Mouse (Mus musculus) embryonic facial prominence, embryonic 11.5 days (tissue): ENCODE data around the gene Fam110a. TPM values are rescaled to one million over a fixed set of nuclear protein-coding genes. Genes with fewer than 3 reads are reported as not detected.

Source experiments
- ATAC-seq: fragments of 200-750 bp; cut with Nextera tagmentation; replicated peaks from 2 replicates; pipeline ENCODE4 v1.8.0; 2017; ENCODE audit warnings: low read depth; ENCODE audit not compliant: insufficient number of reproducible peaks, low FRiP score, low TSS enrichment
- DNase-seq: peaks from one replicate; pipeline ENCODE4 v3.0.0-alpha.2; 2015; ENCODE audit warnings: low spot score
- H3K27ac ChIP-seq: fragments of 300-500 bp; sonication (generic); replicated peaks from 2 replicates; pipeline ENCODE4 v1.5.1; 2014; ENCODE audit warnings: mild to moderate bottlenecking, low read depth, low read length, control low read depth
- H3K27me3 ChIP-seq: fragments of 300-500 bp; sonication (generic); 2 replicates; pipeline ENCODE4 v1.6.1; 2014; ENCODE audit warnings: mild to moderate bottlenecking, low read length, moderate library complexity, mixed read lengths; ENCODE audit not compliant: control insufficient read depth, insufficient read depth
- H3K36me3 ChIP-seq: fragments of 300-500 bp; sonication (generic); replicated peaks from 2 replicates; pipeline ENCODE4 v1.6.1; 2014; ENCODE audit warnings: low read depth, mild to moderate bottlenecking, low read length, moderate library complexity, mixed read lengths; ENCODE audit not compliant: control insufficient read depth, insufficient read depth
- H3K4me1 ChIP-seq: fragments of 300-500 bp; sonication (generic); 2 replicates; pipeline ENCODE4 v1.6.1; 2014; ENCODE audit warnings: low read length, mixed read lengths; ENCODE audit not compliant: control insufficient read depth, insufficient read depth
- H3K4me2 ChIP-seq: fragments of 300-500 bp; sonication (generic); 2 replicates; pipeline ENCODE4 v1.6.1; 2014; ENCODE audit warnings: low read depth, mild to moderate bottlenecking, control low read depth, low read length, moderate library complexity
- H3K4me3 ChIP-seq: fragments of 300-500 bp; sonication (generic); 2 replicates; pipeline ENCODE4 v1.5.1; 2014; ENCODE audit warnings: low read depth, low read length, control low read depth
- H3K9ac ChIP-seq: fragments of 300-500 bp; sonication (generic); replicated peaks from 2 replicates; pipeline ENCODE4 v1.6.1; 2014; ENCODE audit warnings: mild to moderate bottlenecking, control low read depth, low read length
- H3K9me3 ChIP-seq: fragments of 300-500 bp; sonication (generic); replicated peaks from 2 replicates; pipeline ENCODE4 v1.6.1; 2016; ENCODE audit warnings: mild to moderate bottlenecking, low read length, inconsistent platforms, mixed read lengths; ENCODE audit not compliant: control insufficient read depth
- WGBS: fragments of 180-500 bp; shearing (Covaris S2); extraction: QIAGEN DNeasy Blood & Tissue Kit; methylation state at CpG from one replicate; pipeline ENCODE4 v1.1.7; 2014; 5-methylcytosine and 5-hydroxymethylcytosine counted together
- polyA plus RNA-seq: library from polyadenylated mRNA; unstranded; fragments of >200 nt; fragmentation: Nextera tagmentation; extraction: Ambion mirVana; gene quantifications from 2 replicates; pipeline ENCODE4 v1.2.1, GENCODE M21; 2014

The Fam110a gene
- polyA plus RNA-seq, 1 experiment from 2014 or later = 31.7 TPM

DNA sequence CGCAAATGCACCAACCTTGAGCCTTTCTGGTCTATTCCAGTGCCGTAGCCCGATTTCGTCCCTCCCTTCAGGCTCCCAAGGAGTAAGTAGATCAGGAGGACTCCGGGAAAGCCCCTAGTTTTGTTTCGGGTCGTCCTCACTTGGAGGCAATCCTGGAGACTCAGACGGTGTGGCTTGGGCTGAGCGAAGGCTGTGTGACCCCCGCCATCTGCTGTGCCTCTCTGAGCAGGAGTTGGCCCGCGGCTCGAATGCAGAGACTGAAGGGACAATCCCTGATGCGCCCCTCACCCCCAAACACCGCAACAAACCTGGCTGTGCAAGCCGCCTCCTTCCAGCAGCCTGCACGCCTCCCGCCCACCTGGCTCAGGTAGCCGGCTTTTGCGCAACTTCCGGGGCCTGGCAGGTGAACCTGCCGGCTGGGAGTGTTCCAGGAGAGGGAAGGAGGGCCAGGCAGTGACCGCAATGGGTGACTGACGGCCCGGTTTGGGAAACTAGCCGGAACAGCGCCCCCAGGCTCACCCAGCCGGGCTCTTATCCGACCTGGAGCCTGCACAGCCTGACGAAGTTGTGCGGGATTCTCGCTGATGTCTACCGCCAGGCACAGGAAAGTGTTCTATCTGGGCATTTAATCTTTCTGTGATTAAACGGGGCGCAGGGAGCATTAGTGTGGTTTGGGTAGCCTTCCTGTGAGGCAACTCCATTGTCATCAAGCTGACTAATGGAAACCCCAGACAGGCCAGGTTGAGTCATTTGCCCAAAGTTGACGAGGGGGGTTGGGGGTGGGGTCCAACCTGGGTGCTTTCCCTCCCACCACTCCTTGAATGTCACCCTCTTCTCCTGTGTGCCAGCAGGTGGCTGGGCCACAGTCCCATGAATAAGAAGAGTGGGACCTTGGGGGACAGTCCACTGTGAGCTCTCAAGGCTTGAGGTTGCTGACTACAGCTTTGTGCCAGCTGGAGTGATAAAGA, 6.1 kb downstream of the Fam110a start:
- Histone ChIP-seq H3K36me3 (peaks cover 3% of the 10 kb centered on the region; the same call in 1 of the 2 replicates), H3K4me1 (peaks cover 10% of the 10 kb centered on the region; the same call in 1 of the 2 replicates), H3K27me3 (peaks cover 12% of the 10 kb centered on the region), H3K27ac (0 out of 2 replicates have a peak overlapping the region, but pooled peaks have one; percentile 1), H3K4me3 (peak overlapping the region; percentile 23; the same call in 1 of the 2 replicates), H3K4me2 (peak overlapping the region; percentile 32), H3K9me3 (no peaks in the 10 kb centered on the region), H3K9ac (peak overlapping the region; percentile 29; the same call in 1 of the 2 replicates)
- ATAC-seq = no peak
- 6% methylated on average over 36 of the region's 36 CpGs for WGBS
- DNase-seq = peak; percentile 44

DNA sequence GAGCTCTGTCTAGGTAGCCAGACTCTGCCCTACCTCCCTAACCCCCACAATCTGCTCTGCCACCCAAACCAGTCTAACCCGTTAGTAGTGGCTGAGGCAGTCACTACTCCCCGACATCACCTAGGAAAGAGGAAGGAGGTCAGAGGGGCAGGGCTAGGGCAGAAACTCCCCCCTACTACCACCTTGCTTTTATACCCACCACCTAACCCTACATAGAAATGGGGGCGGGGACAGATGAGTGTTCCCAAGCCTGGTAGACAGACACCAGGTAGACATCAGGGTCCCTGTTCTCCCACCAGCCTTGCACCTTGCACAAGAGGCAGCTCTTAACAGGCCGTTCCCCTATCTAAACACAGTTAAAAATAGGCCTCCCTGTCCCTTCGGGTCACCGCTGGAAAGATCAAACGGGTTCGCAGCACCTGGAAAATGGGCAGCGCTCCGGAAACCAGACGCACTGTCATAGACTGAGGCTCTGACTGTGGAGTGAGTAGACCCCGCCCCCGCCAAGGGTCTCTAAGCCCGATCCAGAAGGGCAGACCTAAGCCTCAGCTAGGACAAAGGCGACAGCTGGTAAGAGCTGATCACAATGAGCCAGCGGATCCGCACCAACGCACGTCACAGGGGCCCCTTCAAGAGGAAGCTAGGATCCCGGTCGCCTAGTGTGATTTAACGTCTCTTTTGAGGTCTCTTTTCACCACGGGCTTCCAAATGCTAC, 7.0 kb downstream of the Fam110a start:
- Histone ChIP-seq H3K27me3 (peaks cover 12% of the 10 kb centered on the region), H3K9ac (peak overlapping the region; percentile 29; the same call in 1 of the 2 replicates), H3K4me2 (peak overlapping the region; percentile 32), H3K9me3 (no peaks in the 10 kb centered on the region), H3K36me3 (peaks cover 3% of the 10 kb centered on the region; the same call in 1 of the 2 replicates), H3K27ac (0 out of 2 replicates have a peak overlapping the region, but pooled peaks have one; percentile 8), H3K4me3 (0 out of 2 replicates have a peak overlapping the region, but pooled peaks have one; percentile 23), H3K4me1 (peaks cover 10% of the 10 kb centered on the region; the same call in 1 of the 2 replicates)
- ATAC-seq = peak; percentile 60
- DNase-seq = peak; percentile 60
- WGBS = 15% methylated on average over 23 of the region's 23 CpGs

- no peak for DNase-seq
- Histone ChIP-seq H3K9ac (no peak overlapping the region), H3K4me3 (no peak overlapping the region), H3K4me2 (no peak overlapping the region), H3K9me3 (no peaks in the 10 kb centered on the region), H3K27me3 (peaks cover 12% of the 10 kb centered on the region), H3K27ac (no peak overlapping the region), H3K4me1 (peaks cover 10% of the 10 kb centered on the region; the same call in 1 of the 2 replicates), H3K36me3 (peaks cover 3% of the 10 kb centered on the region; the same call in 1 of the 2 replicates)
- 83% methylated on average over 5 of the region's 5 CpGs for WGBS
- no peak for ATAC-seq
Measured at GRCm38 (mm10) chr2:151971748-151972147, 8.3 kb downstream of the Fam110a start.

DNA sequence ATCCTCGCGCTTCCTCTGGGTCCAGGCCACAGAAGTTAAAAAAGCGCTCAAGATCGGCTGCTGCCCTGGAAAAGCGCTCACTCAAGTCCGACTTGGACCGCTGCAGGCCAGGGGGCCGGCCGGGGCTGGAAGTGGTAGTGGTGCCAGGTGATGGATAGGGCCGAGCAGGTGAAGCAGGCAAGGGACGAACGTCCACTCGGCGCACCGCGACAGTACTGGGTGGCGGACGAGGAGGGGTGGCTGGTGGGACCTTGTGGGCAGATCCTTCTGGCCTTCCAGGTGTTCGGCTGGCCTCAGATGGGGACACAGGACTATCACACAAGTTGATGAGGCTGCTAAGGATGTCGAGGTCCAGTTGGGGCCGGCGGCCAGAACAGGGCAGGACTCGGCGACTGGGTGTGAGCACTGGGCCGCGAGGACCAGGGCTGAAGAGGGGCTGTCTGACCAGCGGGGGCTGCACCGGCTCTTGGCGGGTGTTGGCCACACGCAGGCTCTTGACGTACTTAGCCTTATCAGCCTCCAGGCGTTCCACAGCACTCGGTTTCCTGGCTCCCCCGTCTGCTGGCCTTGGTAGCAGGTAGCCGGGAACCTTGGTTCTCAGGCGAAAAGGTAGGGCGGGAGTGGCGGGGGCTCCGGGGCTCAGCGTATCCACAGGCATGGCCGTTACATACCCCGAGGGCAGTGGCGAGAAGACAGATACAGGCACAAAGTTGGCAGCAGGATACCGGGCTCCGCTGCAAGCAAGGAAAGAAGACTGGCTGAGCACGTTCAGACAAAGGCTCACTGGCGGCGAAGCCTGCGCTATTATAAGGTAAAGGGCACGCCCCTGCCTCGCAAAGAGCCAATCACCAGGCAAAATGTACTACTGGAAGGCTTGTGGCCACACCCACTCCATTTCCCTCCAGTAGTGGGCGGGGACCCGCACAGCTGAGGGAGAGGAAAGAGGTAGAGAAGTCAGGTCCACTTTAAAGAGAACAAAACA, 9.5 kb downstream of the Fam110a start:
- peaks cover 12% of the 10 kb centered on the region for H3K27me3 ChIP-seq
- WGBS = 48% methylated on average over 53 of the region's 53 CpGs
- peaks cover 10% of the 10 kb centered on the region; the same call in 1 of the 2 replicates for H3K4me1 ChIP-seq

GRCm38 (mm10) chr2:151969396-151969795, 10.6 kb downstream of the Fam110a start:
- 85% methylated on average over 6 of the region's 6 CpGs for WGBS
- Histone ChIP-seq H3K9ac (no peak overlapping the region), H3K27me3 (peaks cover 8% of the 10 kb centered on the region), H3K4me1 (peaks cover 10% of the 10 kb centered on the region; the same call in 1 of the 2 replicates), H3K4me2 (peak overlapping the region; percentile 6; the same call in 1 of the 2 replicates), H3K27ac (no peak overlapping the region), H3K36me3 (peaks cover 3% of the 10 kb centered on the region; the same call in 1 of the 2 replicates), H3K4me3 (no peak overlapping the region), H3K9me3 (no peaks in the 10 kb centered on the region)
- DNase-seq = no peak
- no peak for ATAC-seq

More for the DNA sequence above, 9.5 kb downstream of the Fam110a start:
- peaks cover 3% of the 10 kb centered on the region; the same call in 1 of the 2 replicates for H3K36me3 ChIP-seq
- H3K27ac ChIP-seq = 0 out of 2 replicates have a peak overlapping the region, but pooled peaks have one; percentile 22
- DNase-seq (peak; percentile 93), ATAC-seq (peak; percentile 82)
- no peaks in the 10 kb centered on the region for H3K9me3 ChIP-seq
- H3K4me2 ChIP-seq = peak overlapping the region; percentile 59
- peak overlapping the region; percentile 71 for H3K9ac ChIP-seq
- H3K4me3 ChIP-seq = peak overlapping the region; percentile 35

DNA sequence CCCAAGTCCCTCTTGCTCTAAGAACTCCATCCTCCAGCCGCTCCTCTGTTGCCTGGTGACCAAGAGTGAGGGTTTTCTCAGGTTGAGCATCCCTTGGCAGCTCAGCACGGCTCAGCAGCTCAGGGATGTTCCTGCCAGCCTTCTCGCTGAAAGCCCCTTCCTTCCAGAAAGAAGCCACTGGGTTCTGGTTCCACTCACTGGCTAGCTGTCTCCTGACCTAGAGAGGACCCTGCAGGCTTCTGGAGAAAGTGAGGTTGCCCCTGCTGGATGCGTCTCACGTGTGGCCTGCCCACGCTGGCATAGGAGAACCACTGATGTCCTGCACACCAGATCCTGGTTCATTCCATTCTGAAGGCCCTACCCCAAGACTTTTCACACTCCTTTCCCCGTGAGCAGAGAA, 11.0 kb downstream of the Fam110a start:
- Histone ChIP-seq H3K27me3 (peaks cover 4% of the 10 kb centered on the region), H3K4me1 (peaks cover 8% of the 10 kb centered on the region; the same call in 1 of the 2 replicates), H3K4me3 (no peak overlapping the region), H3K9ac (no peak overlapping the region), H3K9me3 (no peaks in the 10 kb centered on the region), H3K27ac (no peak overlapping the region), H3K4me2 (no peak overlapping the region), H3K36me3 (peaks cover 3% of the 10 kb centered on the region; the same call in 1 of the 2 replicates)
- ATAC-seq (no peak), DNase-seq (no peak)
- 87% methylated on average over 7 of the region's 7 CpGs for whole genome bisulfite sequencing

GRCm38 (mm10) chr2:151968451-151968850, 11.6 kb downstream of the Fam110a start:
- WGBS = 80% methylated on average over 8 of the region's 8 CpGs
- H3K9me3 ChIP-seq = no peaks in the 10 kb centered on the region
- no peak overlapping the region for H3K4me3 ChIP-seq
- DNase-seq (no peak), ATAC-seq (no peak)
- no peaks in the 10 kb centered on the region for H3K27me3 ChIP-seq
- H3K36me3 ChIP-seq = peaks cover 3% of the 10 kb centered on the region; the same call in 1 of the 2 replicates
- H3K4me2 ChIP-seq = no peak overlapping the region
- peaks cover 8% of the 10 kb centered on the region; the same call in 1 of the 2 replicates for H3K4me1 ChIP-seq
- no peak overlapping the region for H3K27ac ChIP-seq
- H3K9ac ChIP-seq = no peak overlapping the region
